Mouse (Mus musculus) embryonic fibroblast, embryonic 13.5 days (primary cell): ENCODE results near the gene Gcn1l1.

Source experiments
- CTCF ChIP-seq: IDR thresholded peaks from 2 replicates; pipeline ENCODE4 v1.5.1; 2011; ENCODE audit warnings: mild to moderate bottlenecking, control low read depth, low read length, moderate library complexity, borderline replicate concordance; ENCODE audit not compliant: insufficient read depth
- POLR2A ChIP-seq: IDR thresholded peaks from 2 replicates; pipeline ENCODE4 v1.6.1; 2011; ENCODE audit warnings: low read depth, mild to moderate bottlenecking, control low read depth, low read length, moderate library complexity

DNA sequence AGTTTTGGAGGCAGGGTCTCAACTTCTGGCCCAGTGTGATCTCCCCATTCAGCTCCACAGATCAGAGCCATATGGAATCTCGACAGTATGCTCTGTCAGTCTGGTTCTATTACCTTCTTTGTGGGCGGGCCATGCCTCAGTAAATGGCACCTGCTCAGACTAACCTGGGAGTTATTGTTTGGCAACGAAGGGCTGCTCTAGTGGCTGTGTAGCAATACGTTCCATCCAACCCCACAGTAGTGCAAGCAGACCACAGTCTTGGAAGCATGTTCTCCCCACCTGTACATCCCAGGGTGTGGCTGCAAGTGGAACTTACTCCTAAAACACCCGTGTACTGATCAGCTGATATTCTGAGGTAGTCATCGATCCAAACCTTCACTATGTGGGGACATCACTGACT, 91.6 kb downstream of the Gcn1l1 start:
- TF ChIP-seq CTCF, result no peak
- TF ChIP-seq POLR2A, result no peak
